Mouse (Mus musculus): ENCODE measurements around the gene Thrb.

- TF ChIP-seq GATA1 (IDR thresholded peaks at IDR 0.05; ENCODE audit: low read depth, low read length): no peak
- TF ChIP-seq ELF1 (IDR thresholded peaks at IDR 0.05; ENCODE audit: low read depth, low read length): no peak
- no peak for TF ChIP-seq CTCF (IDR thresholded peaks at IDR 0.05 in 2 of 3, conservative IDR thresholded peaks at IDR 0.05 in 1 of 3; ENCODE audit: control insufficient read depth in 1 of 3, insufficient read depth in 1 of 3, low read depth in 2 of 3, low read length in 3 of 3, poor library complexity in 1 of 3, severe bottlenecking in 1 of 3)
- TF ChIP-seq MAX (IDR thresholded peaks at IDR 0.05; ENCODE audit: low read length): no peak
- no peak for TF ChIP-seq USF1 (IDR thresholded peaks at IDR 0.05; ENCODE audit: low read depth, low read length)
- no peak for TF ChIP-seq POLR2AphosphoS2 (IDR thresholded peaks at IDR 0.05; ENCODE audit: low read length)
- TF ChIP-seq TBP (IDR thresholded peaks at IDR 0.05; ENCODE audit: low read depth, low read length): no peak
Measured at GRCm38 (mm10) chr14:17722824-17723445, 62.9 kb downstream of the Thrb start.
